Mouse (Mus musculus) limb, embryonic 14.5 days (tissue): ENCODE data around the gene Mecom. TPM values are rescaled to one million over a fixed set of nuclear protein-coding genes. Genes with fewer than 3 reads are reported as not detected.

ENCODE experiments used
- ATAC-seq: fragments of 200-750 bp; cut with Nextera tagmentation; 2 replicates; pipeline ENCODE4 v1.8.0; 2017; ENCODE audit warnings: low read depth, moderate number of reproducible peaks, moderate TSS enrichment; ENCODE audit not compliant: low FRiP score
- DNase-seq: peaks from one replicate; pipeline ENCODE4 v3.0.0-alpha.2; 2015; ENCODE audit warnings: low spot score
- H3K27ac ChIP-seq: fragments of 300-500 bp; sonication (generic); replicated peaks from 2 replicates; pipeline ENCODE4 v1.5.1; 2014; ENCODE audit warnings: low read depth, mild to moderate bottlenecking, low read length, moderate library complexity, mixed read lengths
- H3K27me3 ChIP-seq: fragments of 300-500 bp; sonication (generic); 2 replicates; pipeline ENCODE4 v1.6.1; 2014; ENCODE audit warnings: low read length, mixed read lengths; ENCODE audit not compliant: control insufficient read depth, insufficient read depth
- H3K36me3 ChIP-seq: fragments of 300-500 bp; sonication (generic); 2 replicates; pipeline ENCODE4 v1.6.1; 2014; ENCODE audit warnings: mild to moderate bottlenecking, low read length, moderate library complexity, mixed read lengths; ENCODE audit not compliant: control insufficient read depth, insufficient read depth
- H3K4me1 ChIP-seq: fragments of 300-500 bp; sonication (generic); 2 replicates; pipeline ENCODE4 v1.6.1; 2014; ENCODE audit warnings: antibody characterized with exemption, low read length, mixed read lengths; ENCODE audit not compliant: control insufficient read depth, insufficient read depth
- H3K4me2 ChIP-seq: fragments of 300-500 bp; sonication (generic); replicated peaks from 2 replicates; pipeline ENCODE4 v1.6.1; 2014; ENCODE audit warnings: low read depth, mild to moderate bottlenecking, low read length, moderate library complexity; ENCODE audit not compliant: severe bottlenecking
- H3K4me3 ChIP-seq: fragments of 300-500 bp; sonication (generic); replicated peaks from 2 replicates; pipeline ENCODE4 v1.5.1; 2014; ENCODE audit warnings: low read length
- H3K9ac ChIP-seq: fragments of 300-500 bp; sonication (generic); 2 replicates; pipeline ENCODE4 v1.6.1; 2014; ENCODE audit warnings: mild to moderate bottlenecking, low read depth, low read length, moderate library complexity; ENCODE audit not compliant: severe bottlenecking
- H3K9me3 ChIP-seq: fragments of 300-500 bp; sonication (generic); 2 replicates; pipeline ENCODE4 v1.6.1; 2016; ENCODE audit warnings: low read length; ENCODE audit not compliant: control insufficient read depth
- POLR2A ChIP-seq: fragments of 200-500 bp; IDR thresholded peaks from 2 replicates; pipeline ENCODE4 v1.8.0; 2012; ENCODE audit warnings: inconsistent platforms, mild to moderate bottlenecking, moderate library complexity, borderline replicate concordance; ENCODE audit not compliant: insufficient read depth, insufficient read length; ENCODE audit errors: extremely low read depth
- WGBS: fragments of 180-500 bp; shearing (Covaris S2); extraction: QIAGEN DNeasy Blood & Tissue Kit; methylation state at CpG from one replicate; pipeline ENCODE4 v1.1.7; 2014; 5-methylcytosine and 5-hydroxymethylcytosine counted together
- polyA plus RNA-seq, 2 experiments: library from polyadenylated mRNA; depleted of rRNA in 1 of 2; stranded (reverse) in 1 of 2; unstranded in 1 of 2; fragments of >200 nt; fragmentation: Nextera tagmentation in 1 of 2; extraction: Ambion mirVana in 1 of 2; gene quantifications; 2 replicates each; pipeline versions ENCODE4 v1.2.1 to v1.2.3; 2012 to 2014

Mecom gene
- polyA plus RNA-seq (2012; rRNA removed) (35.8 and 38.6 TPM in 2 replicates), polyA plus RNA-seq (2014; fragmentation: Nextera tagmentation; extraction: Ambion mirVana) (42.2 and 61.6 TPM in 2 replicates)

DNA sequence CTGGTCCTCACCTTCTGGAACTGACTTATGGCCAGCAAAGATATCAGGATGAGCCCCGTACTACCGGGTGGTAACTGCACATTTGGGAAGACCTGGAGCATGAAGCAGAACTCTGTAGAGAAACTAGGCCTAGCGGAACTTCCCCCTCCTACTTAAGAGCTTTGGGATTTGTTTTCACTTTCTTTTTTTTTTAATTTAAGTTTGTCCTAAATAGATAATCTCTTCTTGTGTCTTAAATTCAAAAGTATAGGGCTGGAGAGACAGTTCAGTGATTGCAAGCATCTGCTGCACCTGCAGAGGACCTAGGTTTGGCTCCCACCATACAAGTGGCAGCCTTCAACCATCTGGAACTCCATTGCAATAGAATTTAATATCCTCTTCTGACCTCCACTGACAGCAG, at the start of gene Mecom:
Mecom (minus strand) TSS at position 101 of the 400 bp plus-strand sequence.
- no peak within 1 kb of the TSS for H3K9ac ChIP-seq
- TF ChIP-seq POLR2A: no peak
- 69% methylated on average over 3 of the region's 3 CpGs for WGBS
- ATAC-seq (no peak), DNase-seq (no peak)
- H3K4me3 ChIP-seq: no peak within 1 kb of the TSS
- H3K4me1 ChIP-seq: peaks cover 6% of the 10 kb centered on the region; the same call in 1 of the 2 replicates
- no peaks in the 10 kb centered on the region for H3K36me3 ChIP-seq
- no peak within 1 kb of the TSS for H3K27ac ChIP-seq
- no peaks in the 10 kb centered on the region for H3K27me3 ChIP-seq
- H3K4me2 ChIP-seq: 0 out of 2 replicates have a peak within 1 kb of the TSS, but pooled peaks have one; percentile 1
- no peaks in the 10 kb centered on the region for H3K9me3 ChIP-seq

DNA sequence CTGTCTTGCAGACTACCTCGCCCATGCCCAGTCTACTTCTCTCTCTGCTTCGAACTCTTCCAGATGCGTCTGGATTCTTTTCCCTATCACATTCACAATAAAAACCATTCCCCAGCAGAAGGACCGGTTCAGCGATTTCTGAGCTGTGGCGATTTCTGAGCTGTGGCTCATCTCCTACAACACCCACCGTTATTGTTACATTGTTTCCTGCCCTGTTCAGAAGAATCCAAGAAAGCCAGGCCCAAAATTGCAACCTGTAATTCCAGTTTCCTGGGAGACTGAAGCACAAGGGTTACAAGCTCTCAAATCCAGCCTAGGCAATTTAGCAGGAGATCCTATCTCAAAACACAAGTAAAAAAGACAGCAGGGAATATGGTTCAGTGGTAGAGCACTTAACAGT, 49.5 kb upstream of the Mecom start:
- H3K9ac ChIP-seq: no peak overlapping the region
- WGBS: 73% methylated on average over 7 of the region's 7 CpGs
- peaks cover 13% of the 10 kb centered on the region for H3K4me1 ChIP-seq
- H3K9me3 ChIP-seq: no peaks in the 10 kb centered on the region
- H3K4me2 ChIP-seq: no peak overlapping the region
- no peak for DNase-seq
- H3K27ac ChIP-seq: no peak overlapping the region
- no peaks in the 10 kb centered on the region for H3K27me3 ChIP-seq
- no peak for TF ChIP-seq POLR2A
- ATAC-seq: no peak
- no peaks in the 10 kb centered on the region for H3K36me3 ChIP-seq
- H3K4me3 ChIP-seq: no peak overlapping the region

- DNase-seq: peak; percentile 38
- Histone ChIP-seq H3K27ac (peak overlapping the region; percentile 22), H3K27me3 (no peaks in the 10 kb centered on the region), H3K9ac (peak overlapping the region; percentile 85), H3K4me1 (peaks cover 13% of the 10 kb centered on the region), H3K9me3 (no peaks in the 10 kb centered on the region), H3K4me2 (peak overlapping the region; percentile 71), H3K4me3 (peak overlapping the region; percentile 73), H3K36me3 (no peaks in the 10 kb centered on the region)
- ATAC-seq: peak; percentile 70
- peak; percentile 27; the same call in 1 of the 2 replicates for TF ChIP-seq POLR2A
- 1% methylated on average over 61 of the region's 62 CpGs for WGBS
Observed at GRCm38 (mm10) chr3:30595111-30595832, 47.5 kb upstream of the Mecom start.

- Histone ChIP-seq H3K9ac (no peak overlapping the region), H3K27me3 (no peaks in the 10 kb centered on the region), H3K36me3 (no peaks in the 10 kb centered on the region), H3K4me1 (peaks cover 6% of the 10 kb centered on the region), H3K9me3 (no peaks in the 10 kb centered on the region), H3K4me2 (no peak overlapping the region), H3K27ac (no peak overlapping the region), H3K4me3 (no peak overlapping the region)
- ATAC-seq: no peak
- TF ChIP-seq POLR2A: no peak
- no peak for DNase-seq
- 69% methylated on average over 4 of the region's 4 CpGs for WGBS
Observed at GRCm38 (mm10) chr3:30593719-30594485, 46.1 kb upstream of the Mecom start.

- WGBS: 0% methylated on average over 2 of the region's 2 CpGs
- H3K4me2 ChIP-seq: no peak overlapping the region
- H3K36me3 ChIP-seq: no peaks in the 10 kb centered on the region
- H3K4me1 ChIP-seq: peaks cover 6% of the 10 kb centered on the region
- H3K9ac ChIP-seq: no peak overlapping the region
- DNase-seq: peak; percentile 83
- H3K27me3 ChIP-seq: no peaks in the 10 kb centered on the region
- TF ChIP-seq POLR2A: no peak
- no peaks in the 10 kb centered on the region for H3K9me3 ChIP-seq
- H3K27ac ChIP-seq: no peak overlapping the region
- no peak overlapping the region for H3K4me3 ChIP-seq
- ATAC-seq: peak; percentile 67; the same call in 1 of the 2 replicates
Observed at GRCm38 (mm10) chr3:30592418-30592853, 44.6 kb upstream of the Mecom start.
